Mouse (Mus musculus): ENCODE results near the gene Hsh2d. TPM values are rescaled to one million over a fixed set of nuclear protein-coding genes. Genes with fewer than 3 reads are reported as not detected.

The Hsh2d gene
- polyA plus RNA-seq (2016; fragmentation: Nextera tagmentation; extraction: Ambion mirVana) = not detected in 2 replicates

GRCm38 (mm10) chr8:72189417-72190214 lies at the start of gene Hsh2d:
TSS of gene Hsh2d (plus strand) at chr8:72189638.
- H3K4me3 ChIP-seq = no peak within 1 kb of the TSS
- no peak for DNase-seq (ENCODE audit: low spot score)
- H3K27ac ChIP-seq (replicated peaks) = no peak within 1 kb of the TSS
- no peaks in the 10 kb centered on the region for H3K27me3 ChIP-seq (replicated peaks; ENCODE audit: low read depth, poor library complexity, severe bottlenecking)
- no peaks in the 10 kb centered on the region for H3K4me1 ChIP-seq
- no peaks in the 10 kb centered on the region for H3K36me3 ChIP-seq (replicated peaks)
- no peaks in the 10 kb centered on the region for H3K9me3 ChIP-seq
- 73% methylated on average over 12 of the region's 12 CpGs for WGBS

GRCm38 (mm10) chr8:72143256-72143824 lies 46.1 kb upstream of the Hsh2d start:
- H3K9me3 ChIP-seq = no peaks in the 10 kb centered on the region
- no peak for DNase-seq (ENCODE audit: low spot score)
- no peaks in the 10 kb centered on the region for H3K27me3 ChIP-seq (replicated peaks; ENCODE audit: low read depth, poor library complexity, severe bottlenecking)
- H3K27ac ChIP-seq (replicated peaks) = no peak overlapping the region
- peaks cover 100% of the 10 kb centered on the region for H3K36me3 ChIP-seq (replicated peaks)
- H3K4me3 ChIP-seq = no peak overlapping the region
- WGBS = 91% methylated on average over 13 of the region's 13 CpGs
- H3K4me1 ChIP-seq = peaks cover 2% of the 10 kb centered on the region; the same call in 1 of the 2 replicates

GRCm38 (mm10) chr8:72144345-72144975 lies 45.0 kb upstream of the Hsh2d start:
- H3K27me3 ChIP-seq (replicated peaks; ENCODE audit: low read depth, poor library complexity, severe bottlenecking) = no peaks in the 10 kb centered on the region
- peaks cover 97% of the 10 kb centered on the region for H3K36me3 ChIP-seq (replicated peaks)
- no peaks in the 10 kb centered on the region for H3K4me1 ChIP-seq
- WGBS = 92% methylated on average over 5 of the region's 5 CpGs
- no peak overlapping the region for H3K27ac ChIP-seq (replicated peaks)
- H3K4me3 ChIP-seq = no peak overlapping the region
- no peaks in the 10 kb centered on the region for H3K9me3 ChIP-seq
- no peak for DNase-seq (ENCODE audit: low spot score)

GRCm38 (mm10) chr8:72145511-72145910 lies 43.9 kb upstream of the Hsh2d start:
- H3K36me3 ChIP-seq (replicated peaks) = peaks cover 97% of the 10 kb centered on the region
- H3K4me3 ChIP-seq = no peak overlapping the region
- 92% methylated on average over 3 of the region's 3 CpGs for WGBS
- no peaks in the 10 kb centered on the region for H3K4me1 ChIP-seq
- no peaks in the 10 kb centered on the region for H3K9me3 ChIP-seq
- no peaks in the 10 kb centered on the region for H3K27me3 ChIP-seq (replicated peaks; ENCODE audit: low read depth, poor library complexity, severe bottlenecking)
- no peak for DNase-seq (ENCODE audit: low spot score)
- H3K27ac ChIP-seq (replicated peaks) = no peak overlapping the region

- peaks cover 97% of the 10 kb centered on the region for H3K36me3 ChIP-seq (replicated peaks)
- DNase-seq (ENCODE audit: low spot score) = no peak
- no peak overlapping the region for H3K4me3 ChIP-seq
- no peaks in the 10 kb centered on the region for H3K9me3 ChIP-seq
- WGBS = 90% methylated on average over 1 of the region's 1 CpGs
- no peaks in the 10 kb centered on the region for H3K4me1 ChIP-seq
- H3K27ac ChIP-seq (replicated peaks) = no peak overlapping the region
- H3K27me3 ChIP-seq (replicated peaks; ENCODE audit: low read depth, poor library complexity, severe bottlenecking) = no peaks in the 10 kb centered on the region
These were observed 43.4 kb upstream of the Hsh2d start for GRCm38 (mm10) chr8:72146056-72146455.

- Histone ChIP-seq H3K4me3 (no peak overlapping the region), H3K27me3 (replicated peaks; ENCODE audit: low read depth, poor library complexity, severe bottlenecking) (no peaks in the 10 kb centered on the region), H3K9me3 (no peaks in the 10 kb centered on the region), H3K36me3 (replicated peaks) (peaks cover 97% of the 10 kb centered on the region), H3K27ac (replicated peaks) (no peak overlapping the region), H3K4me1 (no peaks in the 10 kb centered on the region)
- 87% methylated on average over 3 of the region's 3 CpGs for WGBS
- DNase-seq (ENCODE audit: low spot score) = no peak
These were observed 42.9 kb upstream of the Hsh2d start for GRCm38 (mm10) chr8:72146556-72146955.

GRCm38 (mm10) chr8:72147266-72147665 lies 42.2 kb upstream of the Hsh2d start:
- Histone ChIP-seq H3K9me3 (no peaks in the 10 kb centered on the region), H3K4me3 (no peak overlapping the region), H3K36me3 (replicated peaks) (peaks cover 97% of the 10 kb centered on the region), H3K4me1 (no peaks in the 10 kb centered on the region), H3K27me3 (replicated peaks; ENCODE audit: low read depth, poor library complexity, severe bottlenecking) (no peaks in the 10 kb centered on the region), H3K27ac (replicated peaks) (no peak overlapping the region)
- DNase-seq (ENCODE audit: low spot score) = no peak
- WGBS = 86% methylated on average over 2 of the region's 2 CpGs

GRCm38 (mm10) chr8:72149056-72149455 lies 40.4 kb upstream of the Hsh2d start:
- Histone ChIP-seq H3K27me3 (replicated peaks; ENCODE audit: low read depth, poor library complexity, severe bottlenecking) (no peaks in the 10 kb centered on the region), H3K4me1 (no peaks in the 10 kb centered on the region), H3K36me3 (replicated peaks) (peaks cover 97% of the 10 kb centered on the region), H3K9me3 (no peaks in the 10 kb centered on the region), H3K27ac (replicated peaks) (no peak overlapping the region), H3K4me3 (no peak overlapping the region)
- no peak for DNase-seq (ENCODE audit: low spot score)
- WGBS = 91% methylated on average over 1 of the region's 1 CpGs

- 88% methylated on average over 3 of the region's 3 CpGs for WGBS
- Histone ChIP-seq H3K4me3 (no peak overlapping the region), H3K9me3 (no peaks in the 10 kb centered on the region), H3K36me3 (replicated peaks) (peaks cover 74% of the 10 kb centered on the region), H3K4me1 (no peaks in the 10 kb centered on the region), H3K27me3 (replicated peaks; ENCODE audit: low read depth, poor library complexity, severe bottlenecking) (no peaks in the 10 kb centered on the region), H3K27ac (replicated peaks) (no peak overlapping the region)
- DNase-seq (ENCODE audit: low spot score) = no peak
These were observed 37.9 kb upstream of the Hsh2d start for GRCm38 (mm10) chr8:72151418-72152078.

- Histone ChIP-seq H3K27me3 (replicated peaks; ENCODE audit: low read depth, poor library complexity, severe bottlenecking) (no peaks in the 10 kb centered on the region), H3K27ac (replicated peaks) (no peak overlapping the region), H3K4me3 (no peak overlapping the region), H3K36me3 (replicated peaks) (peaks cover 57% of the 10 kb centered on the region), H3K9me3 (no peaks in the 10 kb centered on the region), H3K4me1 (no peaks in the 10 kb centered on the region)
- no peak for DNase-seq (ENCODE audit: low spot score)
These were observed 36.1 kb upstream of the Hsh2d start for GRCm38 (mm10) chr8:72153382-72153781.

GRCm38 (mm10) chr8:72158096-72158495 lies 31.3 kb upstream of the Hsh2d start:
- Histone ChIP-seq H3K4me3 (no peak overlapping the region), H3K36me3 (replicated peaks) (peaks cover 16% of the 10 kb centered on the region), H3K27ac (replicated peaks) (no peak overlapping the region), H3K9me3 (no peaks in the 10 kb centered on the region), H3K27me3 (replicated peaks; ENCODE audit: low read depth, poor library complexity, severe bottlenecking) (no peaks in the 10 kb centered on the region), H3K4me1 (peaks cover 23% of the 10 kb centered on the region)
- DNase-seq (ENCODE audit: low spot score) = no peak
- WGBS = 82% methylated on average over 2 of the region's 2 CpGs

- H3K4me1 ChIP-seq = peaks cover 23% of the 10 kb centered on the region
- DNase-seq (ENCODE audit: low spot score) = no peak
- peaks cover 16% of the 10 kb centered on the region for H3K36me3 ChIP-seq (replicated peaks)
- WGBS = 82% methylated on average over 3 of the region's 3 CpGs
- no peak overlapping the region for H3K4me3 ChIP-seq
- H3K27ac ChIP-seq (replicated peaks) = no peak overlapping the region
- H3K9me3 ChIP-seq = no peaks in the 10 kb centered on the region
- no peaks in the 10 kb centered on the region for H3K27me3 ChIP-seq (replicated peaks; ENCODE audit: low read depth, poor library complexity, severe bottlenecking)
These were observed 30.7 kb upstream of the Hsh2d start for GRCm38 (mm10) chr8:72158726-72159125.
